ENCODE assay signal across 8 mouse cellular contexts in the genomic region with DNA sequence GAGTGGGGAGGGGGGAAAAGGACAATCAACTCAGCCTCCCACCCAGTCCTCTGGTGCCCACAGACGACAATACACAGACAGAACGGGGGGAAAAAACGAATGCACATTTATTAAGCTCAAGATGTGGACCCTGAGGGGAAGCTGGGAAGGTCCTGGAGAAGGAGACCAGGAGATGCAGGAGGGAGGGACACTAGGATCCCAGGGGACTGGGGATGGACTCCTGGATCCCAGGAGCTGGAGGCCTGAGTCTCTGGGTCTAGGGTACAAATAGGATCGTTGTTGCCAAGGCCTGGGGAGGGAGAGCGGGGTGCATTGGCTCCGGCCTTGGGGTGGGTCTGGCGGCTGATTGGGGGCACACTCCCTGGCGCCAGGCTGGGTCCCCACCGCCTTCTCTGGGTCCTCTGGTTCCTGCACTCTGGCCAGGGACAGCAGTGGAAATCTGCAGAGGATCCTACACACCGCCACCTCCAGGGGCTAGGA. TPM values are rescaled to one million over a fixed set of nuclear protein-coding genes. Genes with fewer than 3 reads are reported as not detected.
A peak's percentile ranks its signal among the peaks of the same experiment; 100 is the strongest.
DNase-seq lines count a peak whose midpoint lies in the region; ATAC-seq lines count a peak whose summit lies in the region.

A gene (minus strand): TSS at position 51 of the 480 bp plus-strand sequence.

- peak within 1 kb of the TSS; percentile 42 for H3K4me3 ChIP-seq in intestine, embryonic 16.5 days (ENCODE audit: low read length)
- peak within 1 kb of the TSS; percentile 41 for H3K4me3 ChIP-seq in midbrain, embryonic 10.5 days

- H3K27ac ChIP-seq in intestine, embryonic 16.5 days (ENCODE audit: low read length): no peak within 1 kb of the TSS
- H3K27ac ChIP-seq in midbrain, embryonic 10.5 days (replicated peaks): 0 out of 2 replicates have a peak within 1 kb of the TSS, but pooled peaks have one; percentile 28

- peaks cover 8% of the 10 kb centered on the region; the same call in 1 of the 2 replicates for H3K4me1 ChIP-seq in intestine, embryonic 16.5 days (ENCODE audit: control insufficient read depth, insufficient read depth, low read length)
- peaks cover 12% of the 10 kb centered on the region for H3K4me1 ChIP-seq in midbrain, embryonic 10.5 days

- H3K36me3 ChIP-seq in intestine, embryonic 16.5 days (ENCODE audit: control insufficient read depth, insufficient read depth, low read length): no peaks in the 10 kb centered on the region
- H3K36me3 ChIP-seq in midbrain, embryonic 10.5 days: no peaks in the 10 kb centered on the region

- peak within 1 kb of the TSS; percentile 58 for H3K9ac ChIP-seq in intestine, embryonic 16.5 days (ENCODE audit: low read depth, low read length)

- H3K27me3 ChIP-seq in intestine, embryonic 16.5 days (replicated peaks; ENCODE audit: control insufficient read depth, insufficient read depth, low read length): peaks cover 13% of the 10 kb centered on the region; the same call in 1 of the 2 replicates
- peaks cover 62% of the 10 kb centered on the region for H3K27me3 ChIP-seq in midbrain, embryonic 10.5 days (ENCODE audit: low read depth, poor library complexity, severe bottlenecking)

- H3K9me3 ChIP-seq in intestine, embryonic 16.5 days (ENCODE audit: control insufficient read depth, low read length): no peaks in the 10 kb centered on the region
- no peaks in the 10 kb centered on the region; the same call in 1 of the 2 replicates for H3K9me3 ChIP-seq in midbrain, embryonic 10.5 days (replicated peaks)

- ATAC-seq in activated CD4-positive, CD25-positive, alpha-beta regulatory T cell, adult 4 months: no peak
- ATAC-seq in intestine, embryonic 16.5 days: no peak

- no peak for DNase-seq in gastrocnemius, postnatal 4 days (ENCODE audit: low spot score in 2 of 2)
- DNase-seq in gastrocnemius, postnatal 25 days: no peak
- DNase-seq in gonadal fat pad, adult 2 months (ENCODE audit: low read depth): no peak
- no peak for DNase-seq in midbrain, embryonic 10.5 days (ENCODE audit: low spot score)
- no peak for DNase-seq in cerebellum, postnatal 14 days
- DNase-seq in cerebellum, adult 18-20 months: no peak

- WGBS in intestine, embryonic 16.5 days: 47% methylated on average over 10 of the region's 10 CpGs
- WGBS in midbrain, embryonic 10.5 days: 40% methylated on average over 10 of the region's 10 CpGs

- H3K4me2 ChIP-seq in intestine, embryonic 16.5 days (ENCODE audit: low read depth, low read length): peak within 1 kb of the TSS; percentile 53

RNA-seq across cellular contexts. Expression of the gene that starts here (rescaled TPM):
- 10 to 100 TPM; 21.2 to 23.0 TPM for total RNA-seq in gastrocnemius, postnatal 4 days (2021)
- 10 to 100 TPM in 1 of 2 experiments, 1 to 10 TPM in 1; 9.5 to 13.6 TPM for total RNA-seq in gastrocnemius, postnatal 25 days (2021)
- polyA plus RNA-seq in activated CD4-positive, CD25-positive, alpha-beta regulatory T cell, adult 4 months (2017; shearing (Covaris generic)): 1,000 to 10,000 TPM; 2,132 to 2,220 TPM
- polyA plus RNA-seq in gonadal fat pad, adult 2 months (2012; rRNA removed): 61.5 and 84.3 TPM in 2 replicates
- 22.5 and 26.9 TPM in 2 replicates for polyA plus RNA-seq in intestine, embryonic 16.5 days (2015; fragmentation: Nextera tagmentation; extraction: Ambion mirVana)
- polyA plus RNA-seq in midbrain, embryonic 10.5 days (2016; fragmentation: Nextera tagmentation; extraction: Ambion mirVana): 10.2 and 10.8 TPM in 2 replicates

Comparison
In these comparisons a context has a peak if more than half of its experiments do, and no peak if none do; other contexts are left out.
1. RNA of the gene that starts here (polyA plus RNA-seq): 2,132 to 2,220 TPM in activated CD4-positive, CD25-positive, alpha-beta regulatory T cell, adult 4 months; 61.5 to 84.3 TPM in gonadal fat pad, adult 2 months, 22.5 to 26.9 TPM in intestine, embryonic 16.5 days and 10.2 to 10.8 TPM in midbrain, embryonic 10.5 days; every median in the first group is over 10 times any median in the second.